Mouse (Mus musculus) liver, embryonic 15.5 days (tissue): Measurements from ENCODE around the gene Spen. TPM values are rescaled to one million over a fixed set of nuclear protein-coding genes. Genes with fewer than 3 reads are reported as not detected.

Source experiments
- ATAC-seq: fragments of 200-750 bp; cut with Nextera tagmentation; 2 replicates; pipeline ENCODE4 v1.8.0; 2017; ENCODE audit warnings: moderate number of reproducible peaks, mild to moderate bottlenecking, moderate library complexity; ENCODE audit not compliant: insufficient read depth
- H3K27ac ChIP-seq: fragments of 300-500 bp; sonication (generic); replicated peaks from 2 replicates; pipeline ENCODE4 v1.5.1; 2015; ENCODE audit warnings: mild to moderate bottlenecking, inconsistent platforms
- H3K27me3 ChIP-seq: fragments of 300-500 bp; sonication (generic); 2 replicates; pipeline ENCODE4 v1.6.1; 2015; ENCODE audit warnings: mild to moderate bottlenecking, inconsistent platforms
- H3K36me3 ChIP-seq: fragments of 300-500 bp; sonication (generic); replicated peaks from 2 replicates; pipeline ENCODE4 v1.6.1; 2015; ENCODE audit warnings: moderate library complexity, mild to moderate bottlenecking, inconsistent platforms
- H3K4me1 ChIP-seq: fragments of 300-500 bp; sonication (generic); replicated peaks from 2 replicates; pipeline ENCODE4 v1.6.1; 2015; ENCODE audit warnings: inconsistent platforms
- H3K4me2 ChIP-seq: fragments of 300-500 bp; sonication (generic); 2 replicates; pipeline ENCODE4 v1.6.1; 2015; ENCODE audit warnings: moderate library complexity, mild to moderate bottlenecking, inconsistent platforms
- H3K4me3 ChIP-seq: fragments of 300-500 bp; sonication (generic); replicated peaks from 2 replicates; pipeline ENCODE4 v1.5.1; 2015; ENCODE audit warnings: mild to moderate bottlenecking, inconsistent platforms
- H3K9ac ChIP-seq: fragments of 300-500 bp; sonication (generic); 2 replicates; pipeline ENCODE4 v1.6.1; 2015; ENCODE audit warnings: moderate library complexity, mild to moderate bottlenecking, inconsistent platforms
- H3K9me3 ChIP-seq: fragments of 300-500 bp; sonication (generic); replicated peaks from 2 replicates; pipeline ENCODE4 v1.6.1; 2016; ENCODE audit warnings: inconsistent platforms
- WGBS: fragments of 180-500 bp; shearing (Covaris S2); methylation state at CpG from one replicate; pipeline ENCODE4 v1.1.7; 2015; ENCODE audit warnings: mixed read lengths; ENCODE audit not compliant: insufficient replicate concordance; 5-methylcytosine and 5-hydroxymethylcytosine counted together
- polyA plus RNA-seq: library from polyadenylated mRNA; unstranded; fragments of >200 nt; fragmentation: Nextera tagmentation; extraction: Ambion mirVana; gene quantifications from 2 replicates; pipeline ENCODE4 v1.2.1, GENCODE M21; 2015

The Spen gene
- polyA plus RNA-seq, 1 experiment from 2014 or later: 4.7 TPM

DNA sequence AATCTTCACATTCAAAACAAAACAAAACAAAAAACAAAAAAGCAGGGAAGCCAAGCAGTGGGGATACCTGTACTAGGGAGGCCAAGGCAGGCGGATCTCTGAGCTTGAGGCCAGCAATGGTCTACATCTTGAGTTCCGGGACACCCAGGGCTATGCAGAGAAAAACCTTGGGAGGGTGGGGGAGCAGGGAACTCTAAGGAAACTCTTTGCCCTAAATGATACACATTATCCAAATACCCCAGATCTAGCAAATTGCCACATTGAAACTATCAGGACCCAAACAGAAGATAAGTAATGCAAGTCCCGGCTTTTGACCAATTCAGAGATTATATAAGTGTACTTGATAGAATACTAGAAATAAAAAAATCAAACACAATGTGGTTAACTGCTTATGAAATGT is 5.2 kb upstream of the Spen start:
- no peaks in the 10 kb centered on the region for H3K9me3 ChIP-seq
- no peak overlapping the region for H3K4me3 ChIP-seq
- WGBS: 47% methylated on average over 3 of the region's 3 CpGs
- H3K36me3 ChIP-seq: no peaks in the 10 kb centered on the region
- no peak overlapping the region for H3K9ac ChIP-seq
- no peaks in the 10 kb centered on the region for H3K27me3 ChIP-seq
- no peak for ATAC-seq
- no peak overlapping the region for H3K27ac ChIP-seq
- peaks cover 56% of the 10 kb centered on the region for H3K4me1 ChIP-seq
- H3K4me2 ChIP-seq: no peak overlapping the region

GRCm38 (mm10) chr4:141541851-141542250 is 3.5 kb upstream of the Spen start:
- no peak overlapping the region for H3K9ac ChIP-seq
- no peaks in the 10 kb centered on the region for H3K36me3 ChIP-seq
- no peak overlapping the region for H3K4me3 ChIP-seq
- H3K9me3 ChIP-seq: no peaks in the 10 kb centered on the region
- H3K4me2 ChIP-seq: no peak overlapping the region
- 66% methylated on average over 7 of the region's 7 CpGs for WGBS
- no peaks in the 10 kb centered on the region for H3K27me3 ChIP-seq
- no peak for ATAC-seq
- H3K27ac ChIP-seq: no peak overlapping the region
- peaks cover 44% of the 10 kb centered on the region for H3K4me1 ChIP-seq

GRCm38 (mm10) chr4:141540844-141541243 is 2.4 kb upstream of the Spen start:
- Histone ChIP-seq H3K27me3 (no peaks in the 10 kb centered on the region), H3K9me3 (no peaks in the 10 kb centered on the region), H3K4me1 (peaks cover 54% of the 10 kb centered on the region), H3K4me2 (no peak overlapping the region), H3K9ac (no peak overlapping the region), H3K27ac (no peak overlapping the region), H3K4me3 (no peak overlapping the region), H3K36me3 (no peaks in the 10 kb centered on the region)
- no peak for ATAC-seq
- WGBS: 42% methylated on average over 3 of the region's 3 CpGs

DNA sequence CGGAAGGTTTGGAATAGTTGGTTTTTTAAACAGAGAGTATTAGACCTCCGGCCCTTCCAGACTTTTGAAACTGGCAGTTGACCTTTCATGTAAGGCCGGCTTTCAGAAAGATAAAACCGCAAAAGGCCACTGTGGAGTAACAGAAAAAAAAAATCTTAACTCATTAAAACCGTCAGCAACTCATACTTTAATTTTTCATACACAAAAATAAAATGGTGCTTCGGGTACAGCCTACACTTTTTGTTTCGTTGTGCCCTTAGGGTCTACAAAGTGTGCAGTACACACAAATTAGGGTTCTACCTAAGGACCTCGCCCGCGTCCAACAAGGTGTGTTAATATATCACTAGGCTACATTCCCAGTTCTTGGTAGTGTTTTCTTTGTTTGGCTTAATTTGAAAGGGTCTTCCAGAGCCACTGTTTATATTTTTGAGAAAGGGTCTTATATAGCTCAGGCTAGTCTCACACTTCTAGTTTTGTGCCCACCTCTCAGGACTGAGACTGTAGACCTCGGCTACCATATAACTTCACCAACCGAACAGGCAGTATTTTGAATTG is 893 bp upstream of the Spen start:
- 41% methylated on average over 12 of the region's 12 CpGs for WGBS
- Histone ChIP-seq H3K9ac (peak overlapping the region; percentile 94), H3K4me2 (peak overlapping the region; percentile 92)

GRCm38 (mm10) chr4:141537706-141538407 is 540 bp downstream of the Spen start:
- peak overlapping the region; percentile 94 for H3K9ac ChIP-seq
- WGBS: under 1% methylated on average over 101 of the region's 101 CpGs
- no peaks in the 10 kb centered on the region for H3K36me3 ChIP-seq
- H3K27me3 ChIP-seq: no peaks in the 10 kb centered on the region
- peak overlapping the region; percentile 96 for H3K4me3 ChIP-seq
- peaks cover 63% of the 10 kb centered on the region for H3K4me1 ChIP-seq
- H3K27ac ChIP-seq: peak overlapping the region; percentile 95
- peak; percentile 32 for ATAC-seq
- H3K9me3 ChIP-seq: no peaks in the 10 kb centered on the region
- H3K4me2 ChIP-seq: peak overlapping the region; percentile 92

More for the DNA sequence above, 893 bp upstream of the Spen start:
- no peaks in the 10 kb centered on the region for H3K9me3 ChIP-seq
- no peak for ATAC-seq
- no peaks in the 10 kb centered on the region for H3K36me3 ChIP-seq
- H3K27me3 ChIP-seq: no peaks in the 10 kb centered on the region
- H3K4me3 ChIP-seq: peak overlapping the region; percentile 96
- peak overlapping the region; percentile 95 for H3K27ac ChIP-seq
- peaks cover 57% of the 10 kb centered on the region for H3K4me1 ChIP-seq

DNA sequence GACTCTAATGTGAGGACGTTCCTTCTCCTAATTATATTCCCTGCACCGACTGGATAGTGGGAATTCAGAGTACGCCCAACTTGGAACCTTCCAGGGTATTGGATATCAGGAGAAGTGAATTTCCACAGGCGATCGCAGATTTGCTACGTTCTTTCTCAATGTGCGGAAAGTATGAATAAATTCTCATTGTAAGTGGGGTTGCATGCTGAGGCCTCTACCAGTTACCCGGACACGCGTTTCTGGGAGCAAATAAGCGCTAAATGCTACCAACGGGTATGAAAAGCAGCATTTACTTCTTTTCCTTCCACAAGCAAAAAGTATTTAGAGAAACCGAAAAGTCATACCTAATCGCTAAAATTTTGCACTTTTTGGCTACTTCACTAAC is 1.2 kb downstream of the Spen start:
- H3K36me3 ChIP-seq: no peaks in the 10 kb centered on the region
- peaks cover 69% of the 10 kb centered on the region for H3K4me1 ChIP-seq
- no peaks in the 10 kb centered on the region for H3K9me3 ChIP-seq
- peak overlapping the region; percentile 94 for H3K9ac ChIP-seq
- ATAC-seq: no peak
- H3K4me2 ChIP-seq: peak overlapping the region; percentile 92
- H3K4me3 ChIP-seq: peak overlapping the region; percentile 96
- peak overlapping the region; percentile 95 for H3K27ac ChIP-seq
- H3K27me3 ChIP-seq: no peaks in the 10 kb centered on the region
- WGBS: 0% methylated on average over 14 of the region's 14 CpGs

GRCm38 (mm10) chr4:141536291-141537225 is 1.8 kb downstream of the Spen start:
- peaks cover 71% of the 10 kb centered on the region for H3K4me1 ChIP-seq
- WGBS: under 1% methylated on average over 61 of the region's 61 CpGs
- no peaks in the 10 kb centered on the region for H3K9me3 ChIP-seq
- peak overlapping the region; percentile 96 for H3K4me3 ChIP-seq
- H3K27me3 ChIP-seq: no peaks in the 10 kb centered on the region
- ATAC-seq: 0 out of 2 replicates have a peak, but pooled peaks have one; percentile 1
- H3K4me2 ChIP-seq: peak overlapping the region; percentile 92
- H3K9ac ChIP-seq: peak overlapping the region; percentile 94
- H3K36me3 ChIP-seq: no peaks in the 10 kb centered on the region
- H3K27ac ChIP-seq: peak overlapping the region; percentile 95

- Histone ChIP-seq H3K27ac (peak overlapping the region; percentile 95), H3K27me3 (no peaks in the 10 kb centered on the region), H3K9ac (peak overlapping the region; percentile 94), H3K9me3 (no peaks in the 10 kb centered on the region), H3K4me1 (peaks cover 74% of the 10 kb centered on the region), H3K36me3 (peaks cover 5% of the 10 kb centered on the region), H3K4me2 (peak overlapping the region; percentile 92), H3K4me3 (peak overlapping the region; percentile 96)
- ATAC-seq: peak; percentile 38
- WGBS: 26% methylated on average over 11 of the region's 11 CpGs
Observed at GRCm38 (mm10) chr4:141534947-141535680, 3.3 kb downstream of the Spen start.

- no peak for ATAC-seq
Observed at GRCm38 (mm10) chr4:141530979-141531378, 7.4 kb downstream of the Spen start.

DNA sequence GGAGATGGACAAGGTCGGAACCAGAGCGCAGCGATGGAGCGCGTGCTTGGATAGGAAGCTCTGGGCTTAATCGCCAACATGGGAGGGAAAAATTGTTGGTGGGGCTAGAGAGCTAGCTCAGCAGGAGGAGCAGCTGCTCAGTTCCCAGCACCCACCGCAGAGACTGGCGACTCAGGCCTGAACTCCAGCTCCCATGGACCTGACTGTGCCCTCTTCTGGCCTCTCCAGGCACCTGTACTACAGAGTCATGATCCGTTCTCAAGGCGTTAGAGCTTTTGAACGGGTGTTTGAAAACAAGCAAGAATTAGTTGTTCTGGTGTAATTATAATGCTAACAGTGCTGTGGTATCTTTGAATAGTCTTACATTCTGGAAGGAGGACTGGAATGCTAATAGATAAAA is 9.5 kb downstream of the Spen start:
- Histone ChIP-seq H3K36me3 (peaks cover 7% of the 10 kb centered on the region), H3K4me2 (no peak overlapping the region; the same call in 1 of the 2 replicates), H3K9ac (no peak overlapping the region), H3K4me3 (no peak overlapping the region), H3K4me1 (peaks cover 83% of the 10 kb centered on the region), H3K27ac (no peak overlapping the region), H3K27me3 (no peaks in the 10 kb centered on the region), H3K9me3 (no peaks in the 10 kb centered on the region)
- WGBS: 91% methylated on average over 11 of the region's 11 CpGs
- ATAC-seq: no peak

More at GRCm38 (mm10) chr4:141530979-141531378, 7.4 kb downstream of the Spen start:
- no peak overlapping the region for H3K27ac ChIP-seq
- no peak overlapping the region for H3K4me2 ChIP-seq
- no peak overlapping the region for H3K9ac ChIP-seq
- 73% methylated on average over 15 of the region's 15 CpGs for WGBS
- no peaks in the 10 kb centered on the region for H3K9me3 ChIP-seq
- H3K27me3 ChIP-seq: no peaks in the 10 kb centered on the region
- H3K4me3 ChIP-seq: no peak overlapping the region
- peaks cover 7% of the 10 kb centered on the region for H3K36me3 ChIP-seq
- H3K4me1 ChIP-seq: peaks cover 84% of the 10 kb centered on the region
